Mouse (Mus musculus) brain, adult 2 months (tissue): Measurements from ENCODE around the gene Gm15217.

Experiments
- DNase-seq: peaks from one replicate; pipeline ENCODE4 v3.0.0; 2011; ENCODE audit warnings: low read depth, low spot score

Gm15217 gene

DNA sequence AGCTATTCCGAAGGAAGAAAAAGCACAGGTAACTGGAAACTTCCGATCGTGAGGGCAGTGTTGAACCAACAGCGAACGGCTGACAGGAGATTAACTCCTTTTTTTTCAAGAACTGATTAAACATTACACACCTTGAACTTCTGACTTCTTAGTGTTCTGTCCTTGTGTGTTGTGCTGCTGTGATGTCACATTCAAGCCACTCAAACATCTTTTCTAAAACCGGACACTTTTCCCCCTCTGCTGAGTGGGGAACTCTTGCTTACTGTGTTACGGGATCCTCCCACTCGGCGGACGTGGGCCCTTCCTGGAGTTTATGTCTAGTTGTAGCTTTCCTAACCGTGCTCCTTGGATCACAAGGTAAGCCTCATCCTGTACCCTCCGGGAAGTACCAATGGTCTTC lies at the start of gene Gm15217:
Gene Gm15217 (plus strand): TSS at position 130 of the 400 bp plus-strand sequence.
- DNase-seq: no peak

DNA sequence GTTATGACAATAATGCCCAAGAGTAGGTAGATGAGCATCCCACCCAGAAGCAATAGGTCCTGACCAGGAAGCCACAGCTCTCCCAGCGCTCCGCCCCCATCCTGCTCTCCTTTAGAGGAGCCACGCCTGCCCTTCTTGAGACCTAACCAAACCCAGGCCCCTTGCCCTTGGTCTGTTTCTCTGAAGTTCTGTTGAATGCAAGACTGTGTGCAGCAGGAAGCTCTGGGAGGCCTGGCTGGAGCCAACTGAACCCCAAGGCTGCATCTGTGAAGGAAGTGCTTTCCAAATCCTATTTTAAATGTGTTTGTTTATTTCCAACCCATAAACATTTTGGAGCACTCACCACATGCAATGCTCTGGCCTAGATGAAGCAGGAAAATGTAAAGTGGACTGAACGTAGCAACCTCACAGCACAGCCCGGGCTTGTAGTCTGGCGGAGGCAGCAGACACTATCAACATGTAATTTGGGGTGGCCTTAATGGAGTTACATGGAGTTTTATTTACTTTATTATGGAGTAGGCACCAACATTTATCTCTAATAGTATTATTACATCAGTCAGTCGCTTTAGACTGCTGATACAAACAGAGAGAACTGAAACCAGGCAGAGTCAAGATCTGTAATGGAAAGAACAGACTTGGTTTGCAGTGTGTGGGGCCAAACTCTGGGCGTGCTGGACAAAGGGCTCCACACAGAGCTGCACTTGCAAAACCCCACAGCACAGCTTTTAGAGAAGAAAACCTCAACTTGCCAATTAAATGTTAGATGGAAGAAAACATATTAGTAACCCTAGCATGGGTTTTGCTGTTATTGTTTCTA lies 45.6 kb upstream of the Gm15217 start:
- DNase-seq: no peak

DNA sequence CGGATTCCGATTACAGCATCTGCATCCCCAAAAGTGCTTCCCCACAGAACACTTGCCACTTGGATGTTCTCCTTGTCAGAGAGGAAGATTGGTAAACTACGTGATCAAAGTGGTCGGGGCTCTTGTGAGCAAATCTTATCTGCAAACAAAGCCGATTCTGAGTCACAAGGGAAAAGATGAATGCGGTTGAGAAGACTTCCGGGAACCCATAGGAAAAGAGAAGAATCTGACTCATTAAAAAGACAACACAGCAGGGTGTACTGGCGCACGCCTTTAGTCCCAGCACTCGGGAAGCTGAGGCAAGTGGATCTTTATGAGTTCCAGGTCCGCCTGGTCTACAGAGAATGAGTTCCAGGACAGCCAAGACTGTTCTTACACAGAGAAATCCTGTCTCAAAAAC lies 40.4 kb upstream of the Gm15217 start:
- no peak for DNase-seq

DNA sequence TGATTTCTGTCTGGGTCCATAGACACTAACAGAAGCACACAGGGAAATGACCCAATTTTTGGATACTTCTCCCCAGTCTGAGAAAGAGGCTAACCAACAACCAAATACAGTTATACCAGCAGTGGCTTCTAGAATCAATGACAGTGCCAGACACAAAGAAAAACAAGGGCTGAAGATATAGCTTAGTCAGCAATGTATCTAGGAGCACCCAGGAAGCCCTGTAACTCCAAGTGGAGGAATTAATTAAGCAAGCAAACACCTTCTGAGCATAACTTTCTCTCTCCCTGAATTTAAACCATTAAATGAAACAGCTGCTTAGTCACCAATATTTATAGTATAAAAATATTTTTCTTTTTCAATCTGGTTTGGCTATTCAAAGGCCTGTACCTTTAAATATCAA lies 34.5 kb upstream of the Gm15217 start:
- DNase-seq: no peak

DNA sequence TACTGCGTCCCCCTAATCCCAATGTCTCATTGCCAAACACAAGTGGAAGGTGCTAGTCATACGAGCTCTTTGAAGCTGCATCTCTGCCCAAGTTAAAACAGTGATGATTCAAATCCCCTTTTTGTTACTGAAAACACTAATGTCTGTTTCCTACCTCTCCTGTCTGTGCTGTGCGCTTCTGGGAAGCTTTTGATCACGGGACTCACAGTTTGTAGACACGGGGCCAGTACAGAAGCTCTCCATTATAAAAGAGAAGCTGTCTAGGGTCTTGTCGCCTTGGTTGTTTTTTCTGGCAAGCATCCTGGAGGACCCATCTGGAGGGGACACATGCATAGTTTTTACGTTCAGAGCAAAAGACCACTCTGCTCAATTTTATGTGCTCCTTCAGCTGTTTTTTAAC lies 21.9 kb upstream of the Gm15217 start:
- no peak for DNase-seq

DNA sequence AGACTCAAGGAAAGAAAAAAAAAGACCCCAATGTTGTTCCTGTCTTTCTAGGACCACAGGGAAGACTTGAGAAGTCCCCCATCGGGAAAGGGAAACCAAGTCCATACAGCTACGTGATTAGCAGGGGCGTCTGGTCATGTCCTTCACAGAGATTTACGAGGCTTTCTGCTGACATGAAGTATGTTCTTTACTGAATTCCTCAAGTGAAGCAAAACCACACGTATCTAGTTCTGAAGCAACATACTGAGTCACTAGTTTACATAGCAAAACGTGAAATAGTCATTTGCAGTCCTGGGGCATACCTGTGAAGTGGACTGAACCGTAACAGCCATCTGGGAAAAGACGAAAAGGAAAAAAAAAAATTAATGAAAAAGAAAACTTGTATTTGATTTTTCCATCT lies 21.5 kb upstream of the Gm15217 start:
- DNase-seq: no peak

DNA sequence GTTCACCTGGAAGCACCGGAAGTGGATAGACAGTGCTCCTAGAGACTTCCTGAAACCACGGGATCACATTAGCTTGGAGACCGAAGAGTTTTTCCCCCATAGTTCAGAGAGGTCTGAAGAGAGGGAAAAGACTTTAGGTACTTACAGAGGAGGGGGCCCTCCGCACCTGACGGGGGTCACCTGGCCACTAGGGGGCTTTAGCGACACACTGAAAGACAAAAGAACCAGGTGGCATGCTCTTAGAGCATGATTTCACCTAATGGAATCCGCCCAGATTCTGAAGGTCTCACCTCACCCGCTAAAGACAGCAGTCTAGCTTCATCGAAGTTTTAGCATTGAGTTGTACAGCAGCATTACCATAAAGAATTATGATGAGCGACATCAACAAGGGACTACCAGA lies 16.0 kb upstream of the Gm15217 start:
- no peak for DNase-seq

DNA sequence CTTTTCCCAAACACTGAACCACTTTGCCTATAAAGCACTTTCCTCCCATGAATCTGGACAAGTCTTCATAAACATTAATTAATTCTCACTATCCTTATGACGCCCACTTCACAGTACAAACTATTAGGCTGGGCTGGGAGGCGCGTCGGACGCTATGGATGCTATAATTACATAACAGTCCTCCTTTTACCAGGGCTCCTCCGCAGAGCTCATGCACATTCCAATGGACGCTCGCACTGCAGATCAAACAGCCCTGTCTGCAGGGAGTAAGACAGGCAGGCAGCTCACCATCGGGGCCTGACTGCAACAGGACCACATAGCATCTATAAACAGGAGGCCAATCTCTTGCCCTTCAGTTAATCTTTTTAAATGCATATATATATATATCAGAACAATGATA lies 6.8 kb upstream of the Gm15217 start:
- no peak for DNase-seq

DNA sequence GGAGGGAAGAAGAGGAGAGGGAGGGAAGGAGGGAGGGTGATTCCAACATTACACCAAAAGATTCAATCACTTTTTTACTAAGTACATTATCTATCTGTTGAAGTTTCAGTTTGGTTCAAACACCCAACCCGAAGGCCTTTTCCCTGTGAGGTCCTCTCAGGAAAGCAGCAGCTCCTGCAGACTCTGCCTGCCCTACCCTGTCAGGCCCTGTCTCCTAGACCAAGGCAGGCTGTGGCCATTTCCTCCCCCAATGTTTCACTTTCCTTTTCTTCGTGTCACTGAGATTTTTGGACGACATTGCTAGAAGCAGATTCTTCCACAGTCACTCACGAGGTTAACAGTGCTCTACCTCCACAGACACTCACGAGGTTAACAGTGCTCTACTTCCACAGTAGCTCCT lies 3.4 kb upstream of the Gm15217 start:
- DNase-seq: no peak

DNA sequence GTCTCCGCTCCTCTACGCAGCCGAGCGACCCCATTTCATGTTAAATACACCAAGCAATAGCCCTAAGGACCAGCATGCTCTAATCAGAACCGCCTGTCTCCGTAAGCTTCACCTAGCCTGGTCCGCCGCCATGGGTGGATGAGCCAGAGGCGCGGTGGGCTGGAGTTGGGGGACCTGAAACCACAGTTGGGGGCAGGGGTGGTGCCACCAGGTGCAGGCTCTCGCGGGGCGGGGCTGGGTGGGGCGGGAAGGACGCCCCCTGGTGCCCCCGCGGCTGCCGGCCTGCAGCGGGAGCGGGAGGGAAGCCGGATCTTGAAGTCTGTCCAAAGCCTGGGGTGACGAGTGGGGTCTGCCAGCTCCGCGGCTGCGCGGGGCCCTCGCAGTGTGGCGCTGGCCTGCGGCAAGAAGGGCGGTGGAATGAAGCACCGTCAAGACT lies 1.1 kb downstream of the Gm15217 start:
- no peak for DNase-seq

DNA sequence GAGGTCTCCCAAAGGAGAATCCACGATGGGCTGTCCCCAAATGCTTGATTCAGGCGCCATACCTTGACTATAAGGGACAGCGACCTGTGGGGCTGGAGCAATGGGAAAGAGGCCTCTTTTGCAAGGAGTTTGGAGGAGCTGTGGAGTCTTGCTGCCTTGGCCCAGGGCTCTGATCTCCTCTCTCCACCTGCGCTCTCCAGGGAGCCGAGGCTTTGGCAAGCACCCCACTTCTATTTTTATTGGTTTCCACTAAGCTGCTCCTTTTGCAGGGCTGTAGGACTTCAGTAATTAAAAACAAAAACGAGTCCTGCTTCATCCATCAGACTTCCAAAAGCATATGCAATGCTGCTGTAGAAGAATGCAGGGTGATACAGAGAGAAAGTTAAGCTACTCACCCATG lies 2.2 kb downstream of the Gm15217 start:
- DNase-seq: peak; percentile 40

DNA sequence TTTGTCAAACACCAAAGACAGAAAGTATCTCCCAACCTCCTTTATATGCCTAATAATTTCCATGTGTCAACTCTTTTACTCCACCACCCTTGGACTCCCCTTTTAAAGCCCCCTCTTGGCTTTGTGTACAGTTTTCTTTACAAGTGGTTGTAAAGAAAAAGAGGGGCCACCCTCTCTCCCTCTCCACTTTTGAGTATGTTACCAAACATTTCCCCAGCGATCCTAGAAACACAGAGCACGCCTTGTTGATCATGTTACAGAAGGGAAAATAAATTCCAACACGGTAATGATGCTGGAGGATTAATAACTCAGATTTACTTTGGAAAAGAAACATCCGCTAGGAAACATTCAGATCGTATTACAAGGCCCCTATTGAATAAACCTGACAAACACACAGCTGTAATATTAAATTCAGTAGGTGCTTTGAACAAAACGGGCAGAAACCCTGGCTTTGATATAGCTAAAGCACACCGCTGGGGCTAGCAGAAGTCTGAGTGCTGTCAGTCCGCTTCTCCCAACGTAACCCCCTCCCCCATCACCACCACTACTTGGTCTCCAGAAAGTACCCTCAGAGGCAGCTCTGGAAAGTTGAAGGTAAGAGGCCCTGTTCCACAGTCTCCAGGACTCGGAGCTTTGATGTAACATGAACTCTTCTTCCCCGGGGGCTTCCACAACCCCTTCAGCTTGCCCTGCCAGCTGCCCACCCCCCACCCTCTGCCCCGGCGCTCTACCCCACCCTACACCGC lies 5.9 kb downstream of the Gm15217 start:
- DNase-seq: no peak

DNA sequence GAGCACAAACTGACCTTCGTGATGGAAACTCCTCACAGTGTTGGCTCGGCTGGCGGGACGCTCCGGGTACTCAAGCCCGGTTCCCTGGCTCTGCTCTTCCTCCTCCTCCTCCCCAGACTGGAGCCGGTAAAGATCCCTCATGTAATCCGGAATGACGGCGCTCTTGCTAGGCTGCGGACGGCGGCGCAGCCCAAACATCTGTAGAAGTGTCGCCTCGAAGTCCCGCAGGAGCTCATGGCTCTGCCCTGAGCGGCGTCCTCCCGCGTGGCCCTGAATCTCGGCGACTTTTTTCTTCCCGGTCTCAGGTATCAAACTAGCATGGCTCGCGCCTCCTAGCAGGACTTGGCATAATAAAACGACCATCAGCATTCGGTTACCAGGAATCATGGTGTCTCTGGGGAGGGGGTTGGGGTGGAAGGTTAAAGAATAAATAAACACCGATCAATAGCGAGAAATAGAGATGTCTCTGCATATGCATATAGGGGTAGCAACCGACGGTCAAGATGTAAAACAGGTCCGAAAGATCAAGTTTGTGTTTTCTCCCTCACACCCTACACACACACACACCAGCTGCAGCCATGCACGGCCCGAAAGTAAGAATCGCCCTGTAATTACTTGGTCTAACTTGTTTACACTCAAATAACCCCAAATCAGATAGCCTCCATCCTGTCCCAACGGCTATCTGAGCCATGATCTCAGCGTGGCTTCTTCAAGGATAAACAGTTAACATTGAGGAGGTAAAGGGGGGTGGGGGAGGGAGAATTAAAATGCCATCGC lies 6.7 kb downstream of the Gm15217 start:
- no peak for DNase-seq

DNA sequence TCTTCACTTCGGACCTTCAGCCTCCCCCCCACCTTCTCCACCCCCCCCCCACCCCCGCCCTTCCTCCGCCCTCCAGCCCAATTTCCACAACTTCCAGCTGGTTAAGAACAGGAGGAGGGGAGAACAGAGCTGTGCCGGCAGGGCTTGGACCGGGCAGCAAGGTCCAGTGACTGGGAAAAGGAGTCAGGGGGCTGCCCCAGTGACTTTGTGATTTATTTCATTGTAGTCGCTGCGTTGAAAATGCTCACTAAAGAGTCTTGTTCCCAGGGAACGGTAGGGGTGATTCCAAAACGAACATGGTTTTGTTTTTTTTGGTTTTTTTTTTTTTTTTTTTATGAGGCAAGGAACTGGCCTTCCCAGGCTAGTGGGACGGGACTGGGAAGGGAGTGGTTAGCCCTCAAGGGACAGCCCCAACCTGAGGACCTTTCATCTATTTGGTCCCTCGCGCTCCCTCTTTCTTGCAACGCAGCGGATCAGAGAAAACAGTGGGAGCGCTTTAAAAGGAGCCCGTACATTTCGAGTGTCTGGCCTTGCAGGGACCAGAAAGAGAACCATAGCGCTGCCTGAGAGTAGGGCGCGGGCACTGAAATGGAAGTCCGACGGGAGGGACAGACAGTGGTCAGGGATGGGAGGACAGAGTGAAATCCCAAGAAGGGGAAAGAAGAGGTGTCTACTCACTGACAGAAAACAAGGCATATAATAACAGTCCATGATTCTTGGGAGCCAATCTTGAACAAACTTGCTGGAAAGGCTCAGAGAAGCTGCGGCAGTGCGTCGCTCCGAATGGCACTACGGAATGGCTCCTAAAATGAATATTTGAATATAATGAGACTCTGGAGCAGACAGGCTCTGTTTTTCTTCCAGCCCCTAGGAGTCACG lies 7.5 kb downstream of the Gm15217 start:
- no peak for DNase-seq

DNA sequence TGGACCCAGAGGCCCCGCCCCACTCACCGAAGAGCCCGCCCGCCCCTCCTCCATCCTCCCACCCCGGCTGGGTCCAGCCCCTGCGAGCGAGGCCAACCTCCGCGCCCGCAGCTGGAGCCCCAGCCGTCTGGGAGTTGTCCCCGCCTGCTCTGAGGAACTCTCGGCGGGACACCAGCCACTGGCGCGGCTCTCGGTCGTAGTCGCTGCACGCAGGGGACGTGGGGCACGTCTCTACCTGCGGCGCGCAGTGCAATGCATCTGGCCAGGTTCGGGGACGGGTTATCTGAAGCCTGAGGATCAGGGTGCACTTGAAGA lies 8.1 kb downstream of the Gm15217 start:
- DNase-seq: peak; percentile 20

DNA sequence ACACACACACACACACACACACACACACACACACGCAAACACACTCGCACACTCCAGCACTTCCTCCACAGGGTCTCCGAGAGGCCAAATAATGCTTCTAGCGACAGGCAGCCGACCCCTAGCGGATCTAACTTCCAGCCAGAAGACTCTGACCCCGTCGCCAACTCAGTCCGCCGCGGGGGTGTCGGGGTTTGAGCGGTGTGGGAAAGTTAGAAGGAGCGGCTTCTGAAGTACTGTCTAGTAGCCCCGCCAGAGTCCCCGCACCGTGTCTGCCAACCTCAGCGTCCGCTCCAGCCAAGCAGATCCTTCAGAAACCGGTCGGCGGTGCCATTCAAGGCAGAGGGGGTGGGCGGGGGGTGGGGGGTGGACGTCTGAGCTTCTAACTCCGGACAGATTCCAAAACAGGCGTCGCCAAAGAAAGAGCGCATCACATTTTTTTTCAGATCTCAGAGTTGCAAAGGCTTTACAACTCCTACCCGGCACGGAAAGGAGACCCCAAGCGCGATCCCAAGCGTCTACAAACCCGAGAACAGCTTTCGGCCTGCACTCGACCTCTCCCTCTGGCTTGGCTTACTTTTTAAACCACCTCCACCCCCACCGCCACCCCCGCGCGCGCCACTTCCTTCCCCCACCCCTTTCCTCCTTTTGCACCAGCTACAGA lies 8.7 kb downstream of the Gm15217 start:
- DNase-seq: no peak

DNA sequence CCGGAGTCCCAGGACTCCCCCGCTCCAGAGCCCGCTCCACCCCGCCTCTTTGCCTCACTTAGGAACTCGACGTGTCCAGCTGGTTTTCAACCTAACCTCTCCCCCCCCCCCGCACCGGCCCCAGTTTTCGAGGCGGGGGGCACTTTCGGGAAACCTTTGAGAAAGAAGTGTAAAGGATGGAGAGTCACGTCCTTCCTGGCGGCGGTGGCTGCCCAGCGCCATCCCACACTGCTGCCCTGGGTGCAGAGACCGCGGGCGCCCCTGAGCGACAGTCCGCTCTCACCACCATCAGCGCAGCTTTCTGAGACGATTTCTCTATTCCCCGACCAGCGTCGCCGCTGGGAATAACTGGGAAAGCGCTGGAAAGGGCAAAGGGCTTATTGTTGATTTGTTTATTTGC lies 9.4 kb downstream of the Gm15217 start:
- no peak for DNase-seq

DNA sequence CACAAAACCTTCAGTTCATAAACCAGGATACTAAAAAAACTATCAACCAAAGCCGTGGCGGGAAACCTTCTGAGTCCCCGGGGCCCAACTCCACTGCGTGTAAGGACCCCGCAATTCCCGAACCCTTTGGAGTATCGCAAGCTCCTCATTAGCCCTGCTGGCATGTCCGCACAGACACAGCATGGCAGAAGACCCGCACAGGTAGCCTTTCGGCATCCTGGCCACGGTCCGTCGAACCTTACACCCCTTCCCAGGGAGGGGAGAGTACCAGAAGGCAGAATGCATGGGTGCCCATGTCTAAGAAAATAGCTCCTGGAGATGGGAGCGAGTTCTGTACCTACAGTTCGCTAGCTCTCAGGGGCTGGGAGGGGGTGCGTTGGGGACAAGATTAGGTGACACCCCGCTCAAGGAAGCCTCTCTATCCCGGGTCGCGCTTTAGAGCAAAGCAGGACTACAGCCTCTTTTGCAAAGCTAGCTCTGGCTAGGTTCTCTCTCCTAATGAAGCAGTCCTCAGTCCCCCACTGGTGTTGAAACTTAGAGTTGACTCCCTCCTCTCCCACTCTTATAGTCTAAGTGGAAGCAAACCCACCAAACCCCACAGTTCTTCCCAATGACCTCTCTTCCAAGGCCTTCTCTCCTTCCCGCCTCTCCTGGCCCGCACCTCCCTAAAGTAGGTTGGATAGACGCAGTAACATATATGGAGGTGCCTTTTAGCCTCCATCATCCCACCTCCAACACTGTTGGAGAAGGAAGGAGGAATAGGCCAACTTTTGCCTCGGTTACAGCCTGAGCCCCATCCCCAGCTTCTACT lies 10.4 kb downstream of the Gm15217 start:
- no peak for DNase-seq

DNA sequence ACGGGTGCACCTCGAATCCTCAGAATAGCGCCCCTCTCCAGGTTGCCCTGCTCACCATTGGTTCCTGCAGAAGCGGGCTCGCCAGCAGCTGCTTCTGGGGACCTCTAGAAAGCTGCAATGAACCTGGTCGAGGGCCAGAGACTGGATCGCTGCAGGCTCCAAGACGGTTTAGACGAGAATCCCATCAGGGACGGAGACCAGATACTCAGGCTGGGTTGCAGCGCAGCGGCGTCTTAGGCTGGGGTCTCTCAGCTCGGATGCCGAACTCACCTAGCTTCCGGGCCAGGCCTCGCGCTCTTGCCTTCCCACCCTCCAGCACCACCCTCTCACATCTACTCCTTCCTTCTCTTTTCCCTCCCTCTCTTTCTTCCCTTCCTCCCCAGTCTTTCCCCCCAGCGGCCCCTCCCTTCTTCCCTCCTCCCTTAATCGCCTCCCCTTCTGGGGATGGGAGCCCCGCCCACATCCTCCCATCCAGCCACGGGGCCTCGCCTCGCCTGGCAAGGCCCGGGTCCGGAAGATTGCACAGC lies 11.1 kb downstream of the Gm15217 start, which contains the start of gene Bmp4:
Gene Bmp4 (minus strand): TSS at position 421 of the 527 bp plus-strand sequence.
- DNase-seq: no peak
